Mouse (Mus musculus) small intestine, adult 2 months (tissue): ENCODE results near the gene Zfp12. TPM values are rescaled to one million over a fixed set of nuclear protein-coding genes. Genes with fewer than 3 reads are reported as not detected.
A peak's percentile ranks its signal among the peaks of the same experiment; 100 is the strongest.
"Not testable (repeated sequence)": the region's sequence is repeated elsewhere in the genome, so short reads cannot be mapped to it uniquely, and the experiment has no call there.

ENCODE experiments used
- H3K27ac ChIP-seq: fragments of 200-500 bp; 2 replicates; pipeline ENCODE4 v1.5.1; 2012; ENCODE audit warnings: low read depth, low read length, control low read depth, inconsistent platforms; ENCODE audit not compliant: insufficient read depth
- H3K27me3 ChIP-seq: fragments of 200-500 bp; 2 replicates; pipeline ENCODE4 v1.6.1; 2012; ENCODE audit warnings: mild to moderate bottlenecking, moderate library complexity, low read length, inconsistent platforms; ENCODE audit not compliant: control insufficient read depth, insufficient read depth
- H3K36me3 ChIP-seq: fragments of 200-500 bp; 2 replicates; pipeline ENCODE4 v1.6.1; 2012; ENCODE audit warnings: mild to moderate bottlenecking, low read length, control low read depth, inconsistent platforms; ENCODE audit not compliant: control insufficient read depth, insufficient read depth
- H3K4me1 ChIP-seq: fragments of 200-500 bp; 2 replicates; pipeline ENCODE4 v1.6.1; 2012; ENCODE audit warnings: low read length, inconsistent platforms, mixed read lengths; ENCODE audit not compliant: control insufficient read depth, insufficient read depth, insufficient read length
- H3K4me3 ChIP-seq: fragments of 200-500 bp; 2 replicates; pipeline ENCODE4 v1.5.1; 2012; ENCODE audit warnings: low read depth, mild to moderate bottlenecking, control low read depth, inconsistent platforms, low read length, moderate library complexity
- CTCF ChIP-seq: fragments of 200-500 bp; IDR thresholded peaks from 2 replicates; pipeline ENCODE4 v1.5.1; 2012; ENCODE audit warnings: low read depth, mild to moderate bottlenecking, control low read depth, inconsistent platforms, low read length, moderate library complexity, mixed read lengths; ENCODE audit not compliant: insufficient replicate concordance, insufficient read length; ENCODE audit errors: extremely low read depth
- POLR2A ChIP-seq: fragments of 200-500 bp; IDR thresholded peaks from 2 replicates; pipeline ENCODE4 v1.6.1; 2012; ENCODE audit warnings: low read depth, mild to moderate bottlenecking, control low read depth, inconsistent platforms, low read length, moderate library complexity
- WGBS: fragments of 180-500 bp; shearing (Covaris S2); methylation state at CpG from one replicate; pipeline ENCODE4 v1.1.7; 2018; 5-methylcytosine and 5-hydroxymethylcytosine counted together
- polyA plus RNA-seq: library from polyadenylated mRNA; depleted of rRNA; stranded (reverse); fragments of >200 nt; gene quantifications from 2 replicates; pipeline ENCODE4 v1.2.3, GENCODE M21; 2012; rRNA removed

The Zfp12 gene
- 2.4 and 2.6 TPM in 2 replicates for polyA plus RNA-seq

DNA sequence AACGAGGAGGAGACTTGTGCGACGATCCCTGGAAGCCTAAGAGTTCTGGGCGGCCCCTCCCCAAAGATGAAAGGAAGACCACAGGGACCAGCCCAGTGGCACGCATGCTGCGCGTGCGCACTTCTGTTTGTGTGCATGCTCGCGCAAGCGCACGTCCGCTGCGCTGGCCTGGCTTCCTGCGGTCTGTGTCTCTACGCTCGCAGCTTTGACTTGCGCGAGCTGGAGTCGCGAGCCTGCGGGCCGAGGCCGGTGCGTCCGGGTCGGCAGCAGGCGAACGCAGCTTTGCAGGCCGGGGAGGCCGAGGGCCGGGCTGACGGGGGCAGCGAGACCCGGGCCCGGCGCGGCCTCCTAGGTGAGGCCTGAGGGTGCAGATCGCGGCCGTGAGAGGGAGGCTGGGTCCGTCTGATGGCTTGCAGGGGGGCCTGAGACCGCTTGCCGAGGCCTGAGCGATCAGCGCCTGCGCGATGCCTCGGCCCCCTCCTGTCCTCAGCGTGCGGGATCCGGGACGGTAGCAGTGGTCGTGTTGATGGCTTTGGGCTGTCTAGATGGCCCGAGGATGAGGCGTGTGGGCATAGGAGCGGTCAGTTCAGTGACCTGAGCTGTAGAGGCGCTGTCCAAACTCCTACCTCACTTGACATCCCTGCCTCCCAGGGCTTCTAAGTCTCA, at the start of gene Zfp12:
TSS of gene Zfp12 (plus strand) at position 136 of the 666 bp plus-strand sequence.
- H3K27me3 ChIP-seq = no peaks in the 10 kb centered on the region
- under 1% methylated on average over 58 of the region's 58 CpGs for WGBS
- peak within 1 kb of the TSS; percentile 34; the same call in 1 of the 2 replicates for H3K27ac ChIP-seq
- peak within 1 kb of the TSS; percentile 72 for H3K4me3 ChIP-seq
- no peak; the same call in 1 of the 2 replicates for TF ChIP-seq POLR2A
- TF ChIP-seq CTCF = no peak
- H3K36me3 ChIP-seq = peaks cover 3% of the 10 kb centered on the region; the same call in 1 of the 2 replicates
- no peaks in the 10 kb centered on the region; the same call in 1 of the 2 replicates for H3K4me1 ChIP-seq

DNA sequence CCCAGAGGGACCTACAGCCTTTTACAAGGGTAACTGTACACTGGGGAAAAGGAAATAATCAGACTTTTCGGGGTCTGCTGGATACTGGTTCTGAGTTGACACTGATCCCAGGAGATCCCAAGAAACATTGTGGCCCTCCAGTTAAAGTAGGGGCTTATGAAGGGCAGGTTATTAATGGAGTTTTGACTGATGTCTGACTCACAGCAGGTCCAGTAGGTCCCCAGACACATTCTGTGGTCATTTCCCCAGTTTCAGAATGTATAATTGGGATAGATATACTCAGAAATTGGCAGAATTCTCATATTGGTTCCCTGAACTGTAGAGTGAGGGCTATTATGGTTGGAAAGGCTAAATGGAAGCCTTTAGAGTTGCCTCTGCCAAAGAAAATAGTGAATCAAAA, 46.9 kb upstream of the Zfp12 start:
- H3K4me1 ChIP-seq, H3K4me3 ChIP-seq, H3K27me3 ChIP-seq, H3K27ac ChIP-seq, H3K36me3 ChIP-seq: not testable (repeated sequence)
- 78% methylated on average over 1 of the region's 1 CpGs for WGBS

DNA sequence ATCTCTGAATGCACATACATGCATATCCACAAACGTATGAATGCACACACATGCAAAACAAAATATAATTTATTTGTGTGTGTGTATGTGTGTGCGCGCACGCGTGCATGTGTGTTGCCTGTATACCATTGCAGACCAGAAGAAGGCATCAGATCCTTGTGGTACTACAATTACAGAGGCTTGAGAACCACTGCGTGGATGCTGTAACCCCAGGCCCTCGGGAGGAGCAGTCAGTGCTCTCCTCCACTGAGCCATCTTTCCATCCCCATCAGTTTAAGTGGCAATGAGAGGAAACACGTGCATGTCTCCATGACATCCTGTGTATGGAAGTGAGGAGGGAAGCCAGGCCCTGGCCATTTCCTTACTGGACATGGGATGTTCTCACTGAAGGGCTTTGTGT, 42.2 kb upstream of the Zfp12 start:
- Histone ChIP-seq H3K36me3 (no peaks in the 10 kb centered on the region), H3K27me3 (0 out of 2 replicates have a peak, but pooled peaks cover 5% of the 10 kb centered on the region), H3K4me1 (no peaks in the 10 kb centered on the region), H3K27ac (no peak overlapping the region), H3K4me3 (no peak overlapping the region)
- 85% methylated on average over 8 of the region's 8 CpGs for WGBS
- no peak for TF ChIP-seq POLR2A
- no peak for TF ChIP-seq CTCF

DNA sequence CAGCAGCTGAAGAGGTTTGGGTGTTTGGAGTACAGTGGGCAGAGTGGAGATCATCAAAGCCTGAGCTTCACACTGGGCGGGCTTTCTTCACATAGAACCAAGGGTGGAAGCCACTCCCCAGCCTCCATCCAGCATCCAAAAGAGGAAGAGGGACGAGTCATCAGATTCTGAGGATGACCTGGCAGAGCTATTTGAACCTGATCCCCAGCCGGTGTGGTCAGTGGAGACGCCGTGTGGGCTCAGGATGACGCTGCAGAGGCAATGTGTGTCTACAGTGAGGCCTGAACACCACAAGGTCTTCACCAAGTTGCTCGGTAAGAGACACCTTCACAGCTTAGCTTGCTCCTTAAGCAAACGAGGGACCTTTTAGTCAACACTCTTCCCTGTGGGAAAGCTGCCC, 40.2 kb upstream of the Zfp12 start:
- H3K27me3 ChIP-seq, H3K27ac ChIP-seq: not testable (repeated sequence)
- 53% methylated on average over 8 of the region's 8 CpGs for WGBS

DNA sequence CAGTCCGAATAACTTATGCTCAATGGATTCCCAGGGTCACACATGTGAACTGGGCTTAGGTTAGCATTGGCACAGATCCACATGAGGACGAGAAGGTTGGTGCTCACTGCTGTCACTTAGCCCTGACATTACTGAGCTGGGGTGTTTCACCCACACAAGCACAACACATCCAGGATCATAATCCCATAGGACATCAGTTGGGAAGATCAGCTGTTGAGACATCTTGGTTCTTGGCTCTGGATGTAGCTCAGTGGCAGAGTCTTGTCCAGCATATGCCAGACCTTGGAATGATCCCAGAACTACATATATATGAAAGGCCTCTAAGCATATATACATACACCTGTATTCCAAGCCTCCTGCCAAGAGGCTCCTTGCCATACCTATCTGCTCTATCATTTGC, 39.8 kb upstream of the Zfp12 start:
- Histone ChIP-seq H3K27ac (no peak overlapping the region), H3K27me3 (0 out of 2 replicates have a peak, but pooled peaks cover 5% of the 10 kb centered on the region), H3K4me1 (no peaks in the 10 kb centered on the region), H3K36me3 (no peaks in the 10 kb centered on the region), H3K4me3 (no peak overlapping the region)
- 55% methylated on average over 2 of the region's 2 CpGs for WGBS
- no peak for TF ChIP-seq POLR2A
- no peak for TF ChIP-seq CTCF

More for the DNA sequence above, 40.2 kb upstream of the Zfp12 start:
- H3K36me3 ChIP-seq, H3K4me3 ChIP-seq, H3K4me1 ChIP-seq: not testable (repeated sequence)

DNA sequence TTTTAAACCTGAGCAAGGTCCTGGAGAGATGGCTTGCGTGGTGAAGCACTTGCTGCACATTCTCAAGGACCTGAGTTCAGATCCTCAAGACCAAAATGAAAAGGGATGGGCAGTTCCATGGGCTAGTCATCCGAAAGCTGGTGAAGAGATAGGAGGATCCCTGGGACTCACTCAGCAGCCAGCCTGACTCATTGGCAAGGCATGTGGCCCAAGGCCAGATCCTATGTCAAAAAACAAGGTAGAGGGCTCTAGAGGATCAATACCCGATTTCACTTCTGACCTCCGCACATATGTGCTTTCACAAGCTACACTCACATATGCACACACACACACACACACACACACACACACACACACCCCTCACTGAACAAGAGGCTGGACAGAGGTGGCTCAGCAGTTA, 38.5 kb upstream of the Zfp12 start:
- TF ChIP-seq POLR2A = no peak
- no peak for TF ChIP-seq CTCF
- Histone ChIP-seq H3K4me3 (no peak overlapping the region), H3K36me3 (no peaks in the 10 kb centered on the region), H3K27ac (no peak overlapping the region), H3K4me1 (no peaks in the 10 kb centered on the region), H3K27me3 (0 out of 2 replicates have a peak, but pooled peaks cover 5% of the 10 kb centered on the region)
- WGBS = 73% methylated on average over 4 of the region's 4 CpGs

DNA sequence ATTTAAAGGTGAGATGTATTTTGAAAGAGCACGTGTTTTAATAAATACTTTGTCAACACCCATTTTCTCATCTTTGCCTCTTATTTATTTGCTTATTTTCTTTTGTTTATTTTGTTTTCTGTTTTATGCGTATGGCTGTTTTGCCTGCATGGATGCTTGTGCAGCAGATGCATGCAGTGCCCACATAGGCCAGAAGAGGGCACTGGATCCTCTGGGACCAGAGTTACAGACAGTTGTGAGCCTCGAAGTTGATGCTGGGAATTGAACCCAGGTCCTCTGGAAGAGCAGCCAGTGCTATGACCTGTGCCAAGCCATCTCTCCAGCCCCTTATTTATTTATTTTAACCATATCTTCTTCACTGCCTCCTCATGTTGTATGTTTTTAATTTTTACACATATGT, 29.9 kb upstream of the Zfp12 start:
- Histone ChIP-seq H3K4me1 (no peaks in the 10 kb centered on the region), H3K4me3 (no peak overlapping the region), H3K27ac (no peak overlapping the region), H3K36me3 (no peaks in the 10 kb centered on the region), H3K27me3 (peaks cover 27% of the 10 kb centered on the region)
- TF ChIP-seq CTCF (peak; percentile 33; the same call in 1 of the 2 replicates), POLR2A (no peak)
- WGBS = 75% methylated on average over 3 of the region's 3 CpGs
